9 mouse cellular contexts compared by ENCODE assay signal in genomic region chr1:134493496-134493895, GRCm38 (mm10). TPM values are rescaled to one million over a fixed set of nuclear protein-coding genes. Genes with fewer than 3 reads are reported as not detected.
DNase-seq lines count a peak whose midpoint lies in the region; ATAC-seq and TF ChIP-seq lines count a peak whose summit lies in the region.
"Had no signal": no experiment of that assay in that cellular context is flagged by ENCODE, and none has a peak within 500 bp of the region (broad histone marks: within the 10 kb centered on the region; RNA-seq: fewer than 3 reads in every experiment).

No protein-coding gene starts in this region.

- TF ChIP-seq EP300 in liver, embryonic 14.5 days (IDR thresholded peaks at IDR 0.05; ENCODE audit: low read depth), result no peak

- peaks cover 18% of the 10 kb centered on the region for H3K36me3 ChIP-seq in lung, embryonic 14.5 days (ENCODE audit: insufficient read depth)
- H3K36me3 ChIP-seq in liver, embryonic 14.5 days (replicated peaks; ENCODE audit: control insufficient read depth, insufficient read depth, low read depth), result peaks cover 23% of the 10 kb centered on the region

- no peak overlapping the region for H3K27ac ChIP-seq in lung, embryonic 14.5 days (ENCODE audit: low read depth)
- H3K27ac ChIP-seq in liver, embryonic 14.5 days, result peak overlapping the region; percentile 89

- peak overlapping the region; percentile 63 for H3K4me2 ChIP-seq in lung, embryonic 14.5 days
- peak overlapping the region; percentile 98 for H3K4me2 ChIP-seq in liver, embryonic 14.5 days (ENCODE audit: low read depth)

- H3K27me3 ChIP-seq in lung, embryonic 14.5 days (ENCODE audit: insufficient read depth, low read length), result no peaks in the 10 kb centered on the region
- H3K27me3 ChIP-seq in liver, embryonic 14.5 days (ENCODE audit: control insufficient read depth, insufficient read depth, low read length), result no peaks in the 10 kb centered on the region

- no peak overlapping the region for H3K9ac ChIP-seq in lung, embryonic 14.5 days
- H3K9ac ChIP-seq in liver, embryonic 14.5 days (replicated peaks), result peak overlapping the region; percentile 82

- WGBS in lung, embryonic 14.5 days, result 86% methylated on average over 2 of the region's 2 CpGs
- WGBS in liver, embryonic 14.5 days (ENCODE audit: insufficient replicate concordance), result 91% methylated on average over 2 of the region's 2 CpGs

- TF ChIP-seq CTCF in lung, embryonic 14.5 days (IDR thresholded peaks at IDR 0.05; ENCODE audit: low read depth), result no peak
- peak; percentile 22; the same call in 1 of the 2 replicates for TF ChIP-seq CTCF in liver, embryonic 14.5 days (IDR thresholded peaks at IDR 0.05; ENCODE audit: low read depth)

- H3K4me1 ChIP-seq in lung, embryonic 14.5 days (ENCODE audit: insufficient read depth), result 0 out of 2 replicates have a peak, but pooled peaks cover 10% of the 10 kb centered on the region
- peaks cover 6 to 20% of the 10 kb centered on the region in 2 experiments; a peak in 2 of 4 replicates for H3K4me1 ChIP-seq in liver, embryonic 14.5 days (replicated peaks; ENCODE audit: control insufficient read depth in 2 of 2, insufficient read depth in 2 of 2, low read length in 1 of 2)

- H3K9me3 ChIP-seq in lung, embryonic 14.5 days (ENCODE audit: low read depth, low read length), result no peaks in the 10 kb centered on the region
- no peaks in the 10 kb centered on the region for H3K9me3 ChIP-seq in liver, embryonic 14.5 days (ENCODE audit: control insufficient read depth, low read length)

- intact Hi-C loops in left cerebral cortex, postnatal 25 days (cut with DNase I), result no loop called here

- peak; percentile 35 for DNase-seq in cerebellum, adult 9-11 months
- DNase-seq in cerebellum, adult 8-10 months, result no peak
- DNase-seq in lung, embryonic 14.5 days, result no peak
- DNase-seq in lung, postnatal 4 days, result no peak
- DNase-seq in T-cell, adult 2 months (ENCODE audit: low spot score), result peak; percentile 5
- no peak for DNase-seq in liver, embryonic 14.5 days (ENCODE audit: low read depth in 3 of 3, low spot score in 3 of 3)
- no peak for DNase-seq in left cerebral cortex, postnatal 25 days (ENCODE audit: low spot score in 2 of 2)

- peak overlapping the region; percentile 58; the same call in 1 of the 2 replicates for H3K4me3 ChIP-seq in lung, embryonic 14.5 days (ENCODE audit: low read depth, low read length)
- peak overlapping the region in 1 of 2 experiments; percentile 82; a peak in 2 of 4 replicates for H3K4me3 ChIP-seq in liver, embryonic 14.5 days (ENCODE audit: insufficient read depth in 1 of 2, low read depth in 2 of 2, low read length in 2 of 2)

- no peak for ATAC-seq in lung, embryonic 14.5 days (ENCODE audit: insufficient read depth)
- no peak for ATAC-seq in liver, embryonic 14.5 days (ENCODE audit: insufficient read depth)
- ATAC-seq in granulocyte monocyte progenitor cell, adult 5-6 weeks (replicated peaks; ENCODE audit: poor library complexity, severe bottlenecking), result no peak

RNA-seq across cellular contexts. Expression of gene Rabif, which starts 1.0 kb away (rescaled TPM):
- polyA plus RNA-seq in lung, embryonic 14.5 days (2014; fragmentation: Nextera tagmentation; extraction: Ambion mirVana), result 38.4 and 39.6 TPM in 2 replicates
- polyA plus RNA-seq in liver, embryonic 14.5 days (2012; rRNA removed), result 8.9 and 9.7 TPM in 2 replicates
- 16.8 and 18.2 TPM in 2 replicates for polyA plus RNA-seq in liver, embryonic 14.5 days (2014; fragmentation: Nextera tagmentation; extraction: Ambion mirVana)
- total RNA-seq in granulocyte monocyte progenitor cell, adult 5-6 weeks (2014; fragmentation: Nextera tagmentation), result 14.1 and 18.1 TPM in 2 replicates
- 13.3 and 15.0 TPM in 2 replicates for total RNA-seq in granulocyte monocyte progenitor cell, adult 5-6 weeks (2017)
- total RNA-seq in left cerebral cortex, postnatal 25 days (2021), result 10 to 100 TPM; 30.6 to 31.8 TPM

RNA-seq across cellular contexts. Expression of gene Klhl12, which starts 38.2 kb away (rescaled TPM):
- polyA plus RNA-seq in lung, embryonic 14.5 days (2014; fragmentation: Nextera tagmentation; extraction: Ambion mirVana), result 26.6 and 29.9 TPM in 2 replicates
- polyA plus RNA-seq in liver, embryonic 14.5 days (2012; rRNA removed), result 12.1 and 17.9 TPM in 2 replicates
- polyA plus RNA-seq in liver, embryonic 14.5 days (2014; fragmentation: Nextera tagmentation; extraction: Ambion mirVana), result 28.0 and 31.6 TPM in 2 replicates
- total RNA-seq in granulocyte monocyte progenitor cell, adult 5-6 weeks (2014; fragmentation: Nextera tagmentation), result 7.8 and 9.2 TPM in 2 replicates
- total RNA-seq in granulocyte monocyte progenitor cell, adult 5-6 weeks (2017), result 8.7 and 9.5 TPM in 2 replicates
- 10 to 100 TPM; 37.1 to 37.7 TPM for total RNA-seq in left cerebral cortex, postnatal 25 days (2021)

RNA-seq across cellular contexts. Expression of gene Mgat4e, which starts 56.0 kb away (rescaled TPM):
- 0.27 TPM in 1 of 2 replicates, not detected in the other for polyA plus RNA-seq in lung, embryonic 14.5 days (2014; fragmentation: Nextera tagmentation; extraction: Ambion mirVana)
- not detected in 2 replicates for polyA plus RNA-seq in liver, embryonic 14.5 days (2012; rRNA removed)
- not detected in 2 replicates for polyA plus RNA-seq in liver, embryonic 14.5 days (2014; fragmentation: Nextera tagmentation; extraction: Ambion mirVana)
- total RNA-seq in granulocyte monocyte progenitor cell, adult 5-6 weeks (2014; fragmentation: Nextera tagmentation), result not detected in 2 replicates
- total RNA-seq in granulocyte monocyte progenitor cell, adult 5-6 weeks (2017), result 0.10 TPM in 1 of 2 replicates, not detected in the other
- total RNA-seq in left cerebral cortex, postnatal 25 days (2021), result not detected
- polyA plus RNA-seq: cerebellum, adult 2 months had no signal

Comparison
In these comparisons a context has a peak if more than half of its experiments do, and no peak if none do; other contexts are left out.
1. DNase-seq: peak in cerebellum, adult 9-11 months (single experiment) and T-cell, adult 2 months (single experiment); none in cerebellum, adult 8-10 months (single experiment), lung, embryonic 14.5 days (single experiment), lung, postnatal 4 days (0 of 2), liver, embryonic 14.5 days (0 of 3) and left cerebral cortex, postnatal 25 days (0 of 2).